Mouse (Mus musculus): ENCODE data around the gene Acadl. TPM values are rescaled to one million over a fixed set of nuclear protein-coding genes. Genes with fewer than 3 reads are reported as not detected.

Acadl gene
- total and polyA plus RNA-seq, 2 experiments from 2014 or later: 8.6 to 57.3 TPM

- no peak for DNase-seq
- Histone ChIP-seq H3K9me3 (ENCODE audit: low read length) (no peaks in the 10 kb centered on the region), H3K27ac (ENCODE audit: low read depth, low read length) (peak overlapping the region; percentile 96), H3K4me2 (ENCODE audit: low read depth) (peak overlapping the region; percentile 93), H3K4me3 (ENCODE audit: low read depth, low read length) (peak overlapping the region; percentile 90), H3K27me3 (ENCODE audit: insufficient read depth, low read length) (no peaks in the 10 kb centered on the region), H3K4me1 (ENCODE audit: insufficient read depth) (peaks cover 9% of the 10 kb centered on the region), H3K36me3 (ENCODE audit: insufficient read depth) (no peaks in the 10 kb centered on the region), H3K9ac (peak overlapping the region; percentile 98)
- ATAC-seq: peak; percentile 35
- TF ChIP-seq CTCF (IDR thresholded peaks at IDR 0.05; ENCODE audit: low read depth): no peak
- under 1% methylated on average over 39 of the region's 39 CpGs for WGBS
These were observed 46.9 kb downstream of the Acadl start for GRCm38 (mm10) chr1:66815941-66816777.

- no peaks in the 10 kb centered on the region for H3K9me3 ChIP-seq (ENCODE audit: low read length)
- no peak overlapping the region for H3K4me3 ChIP-seq (ENCODE audit: low read depth, low read length)
- no peak overlapping the region for H3K9ac ChIP-seq
- ATAC-seq (no peak), DNase-seq (no peak)
- 0 out of 2 replicates have a peak overlapping the region, but pooled peaks have one; percentile 11 for H3K4me2 ChIP-seq (ENCODE audit: low read depth)
- H3K4me1 ChIP-seq (ENCODE audit: insufficient read depth): peaks cover 9% of the 10 kb centered on the region
- H3K27ac ChIP-seq (ENCODE audit: low read depth, low read length): no peak overlapping the region
- no peak for TF ChIP-seq CTCF (IDR thresholded peaks at IDR 0.05; ENCODE audit: low read depth)
- H3K27me3 ChIP-seq (ENCODE audit: insufficient read depth, low read length): no peaks in the 10 kb centered on the region
- H3K36me3 ChIP-seq (ENCODE audit: insufficient read depth): no peaks in the 10 kb centered on the region
- WGBS: 53% methylated on average over 8 of the region's 8 CpGs
These were observed 48.3 kb downstream of the Acadl start for GRCm38 (mm10) chr1:66814756-66815155.

- 0 out of 2 replicates have a peak, but pooled peaks have one; percentile 4 for TF ChIP-seq CTCF (IDR thresholded peaks at IDR 0.05; ENCODE audit: low read depth)
- H3K9ac ChIP-seq: no peak overlapping the region
- no peak overlapping the region for H3K27ac ChIP-seq (ENCODE audit: low read depth, low read length)
- no peak overlapping the region for H3K4me3 ChIP-seq (ENCODE audit: low read depth, low read length)
- no peaks in the 10 kb centered on the region for H3K36me3 ChIP-seq (ENCODE audit: insufficient read depth)
- H3K9me3 ChIP-seq (ENCODE audit: low read length): no peaks in the 10 kb centered on the region
- no peaks in the 10 kb centered on the region for H3K27me3 ChIP-seq (ENCODE audit: insufficient read depth, low read length)
- DNase-seq (no peak), ATAC-seq (no peak)
- no peak overlapping the region for H3K4me2 ChIP-seq (ENCODE audit: low read depth)
- 87% methylated on average over 1 of the region's 1 CpGs for WGBS
- peaks cover 9% of the 10 kb centered on the region for H3K4me1 ChIP-seq (ENCODE audit: insufficient read depth)
These were observed 49.9 kb downstream of the Acadl start for GRCm38 (mm10) chr1:66813191-66813590.

GRCm38 (mm10) chr1:66806821-66807220, 56.3 kb downstream of the Acadl start:
- Histone ChIP-seq H3K9ac (no peak overlapping the region), H3K27me3 (ENCODE audit: insufficient read depth, low read length) (no peaks in the 10 kb centered on the region), H3K27ac (ENCODE audit: low read depth, low read length) (no peak overlapping the region), H3K36me3 (ENCODE audit: insufficient read depth) (no peaks in the 10 kb centered on the region), H3K9me3 (ENCODE audit: low read length) (no peaks in the 10 kb centered on the region), H3K4me1 (ENCODE audit: insufficient read depth) (no peaks in the 10 kb centered on the region), H3K4me2 (ENCODE audit: low read depth) (no peak overlapping the region), H3K4me3 (ENCODE audit: low read depth, low read length) (no peak overlapping the region)
- DNase-seq: no peak
- TF ChIP-seq CTCF (IDR thresholded peaks at IDR 0.05; ENCODE audit: low read depth): no peak
- no peak for ATAC-seq
- WGBS: 98% methylated on average over 1 of the region's 1 CpGs

- no peak overlapping the region for H3K27ac ChIP-seq (ENCODE audit: low read depth, low read length)
- H3K9ac ChIP-seq: no peak overlapping the region
- no peak overlapping the region for H3K4me3 ChIP-seq (ENCODE audit: low read depth, low read length)
- H3K4me1 ChIP-seq (ENCODE audit: insufficient read depth): no peaks in the 10 kb centered on the region
- H3K36me3 ChIP-seq (ENCODE audit: insufficient read depth): 0 out of 2 replicates have a peak, but pooled peaks cover under 1% of the 10 kb centered on the region
- TF ChIP-seq CTCF (IDR thresholded peaks at IDR 0.05; ENCODE audit: low read depth): no peak
- 77% methylated on average over 1 of the region's 1 CpGs for WGBS
- no peak for ATAC-seq
- no peaks in the 10 kb centered on the region for H3K9me3 ChIP-seq (ENCODE audit: low read length)
- H3K4me2 ChIP-seq (ENCODE audit: low read depth): no peak overlapping the region
- no peak for DNase-seq
- no peaks in the 10 kb centered on the region for H3K27me3 ChIP-seq (ENCODE audit: insufficient read depth, low read length)
These were observed 57.7 kb downstream of the Acadl start for GRCm38 (mm10) chr1:66805408-66805807.

- Histone ChIP-seq H3K9me3 (ENCODE audit: low read length) (no peaks in the 10 kb centered on the region), H3K27ac (ENCODE audit: low read depth, low read length) (no peak overlapping the region), H3K4me2 (ENCODE audit: low read depth) (no peak overlapping the region), H3K4me1 (ENCODE audit: insufficient read depth) (no peaks in the 10 kb centered on the region), H3K9ac (no peak overlapping the region), H3K4me3 (ENCODE audit: low read depth, low read length) (no peak overlapping the region), H3K27me3 (ENCODE audit: insufficient read depth, low read length) (no peaks in the 10 kb centered on the region), H3K36me3 (ENCODE audit: insufficient read depth) (peaks cover 8% of the 10 kb centered on the region; the same call in 1 of the 2 replicates)
- DNase-seq: no peak
- no peak for TF ChIP-seq CTCF (IDR thresholded peaks at IDR 0.05; ENCODE audit: low read depth)
- 66% methylated on average over 5 of the region's 5 CpGs for WGBS
- no peak for ATAC-seq
These were observed 58.4 kb downstream of the Acadl start for GRCm38 (mm10) chr1:66804710-66805109.

GRCm38 (mm10) chr1:66797962-66798361, 65.1 kb downstream of the Acadl start:
- Histone ChIP-seq H3K4me3 (ENCODE audit: low read depth, low read length) (no peak overlapping the region), H3K27me3 (ENCODE audit: insufficient read depth, low read length) (no peaks in the 10 kb centered on the region), H3K4me1 (ENCODE audit: insufficient read depth) (no peaks in the 10 kb centered on the region), H3K27ac (ENCODE audit: low read depth, low read length) (no peak overlapping the region), H3K9me3 (ENCODE audit: low read length) (no peaks in the 10 kb centered on the region), H3K36me3 (ENCODE audit: insufficient read depth) (peaks cover 12% of the 10 kb centered on the region; the same call in 1 of the 2 replicates), H3K9ac (no peak overlapping the region), H3K4me2 (ENCODE audit: low read depth) (no peak overlapping the region)
- WGBS: 99% methylated on average over 2 of the region's 2 CpGs
- no peak for ATAC-seq
- DNase-seq: no peak
- TF ChIP-seq CTCF (IDR thresholded peaks at IDR 0.05; ENCODE audit: low read depth): no peak
